Mouse (Mus musculus): ENCODE data around the gene Rragc.

GRCm38 (mm10) chr4:123960955-123961354 is 43.7 kb downstream of the Rragc start:
- no peak for TF ChIP-seq POLR2A (IDR thresholded peaks at IDR 0.05; ENCODE audit: insufficient read depth, low read length)
- TF ChIP-seq CTCF (IDR thresholded peaks at IDR 0.05; ENCODE audit: low read depth, low read length): no peak
